Mouse (Mus musculus) kidney, postnatal 10 days (tissue): ENCODE results near the gene Cox5a.

Experiments
- DNase-seq: peaks from one replicate; pipeline ENCODE4 v3.0.0; 2021; ENCODE audit warnings: mixed read lengths

Gene Cox5a

DNA sequence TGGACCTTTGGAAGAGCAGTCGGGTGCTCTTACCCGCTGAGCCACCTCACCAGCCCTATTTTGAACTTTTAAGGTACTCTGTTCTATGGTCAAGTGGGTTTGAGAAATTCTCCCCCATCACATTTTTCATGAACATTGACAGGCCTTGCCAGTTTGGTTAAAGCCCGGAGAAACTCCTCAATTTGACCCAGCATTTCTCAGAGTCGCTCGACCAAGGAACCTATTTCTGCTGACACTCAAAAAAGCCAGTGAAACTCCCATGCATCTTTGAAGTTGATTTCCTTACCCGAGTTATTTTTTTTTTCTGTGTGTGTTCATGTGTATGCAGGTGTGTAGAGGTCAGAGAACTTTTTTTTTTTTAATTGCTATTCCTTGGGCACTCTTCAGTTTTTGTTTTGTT is 43.5 kb downstream of the Cox5a start:
- no peak for DNase-seq

DNA sequence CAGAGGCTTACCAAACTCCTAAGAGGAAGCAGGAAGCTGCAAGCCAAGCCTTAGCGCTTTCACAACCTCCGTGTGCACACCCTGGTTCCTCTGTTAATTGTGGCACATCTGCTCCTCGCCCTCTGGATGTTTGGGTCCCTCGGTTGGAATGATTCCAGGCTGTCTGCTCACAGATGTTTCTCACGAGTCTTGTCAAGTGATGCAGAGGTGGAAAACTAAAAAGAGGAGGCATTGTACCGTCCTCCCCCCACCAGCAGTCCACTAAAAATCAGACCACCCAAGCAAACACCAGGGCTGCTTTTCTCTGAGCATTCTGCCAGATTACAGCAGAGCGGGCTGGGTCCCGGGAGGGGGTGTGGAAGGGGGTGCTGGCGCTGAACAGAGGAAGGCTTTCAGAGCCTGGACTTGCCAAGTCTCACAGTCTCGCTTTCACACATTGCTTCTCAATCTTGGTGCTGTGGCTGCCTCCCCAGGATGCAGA is 44.7 kb downstream of the Cox5a start:
- DNase-seq = peak; percentile 49

DNA sequence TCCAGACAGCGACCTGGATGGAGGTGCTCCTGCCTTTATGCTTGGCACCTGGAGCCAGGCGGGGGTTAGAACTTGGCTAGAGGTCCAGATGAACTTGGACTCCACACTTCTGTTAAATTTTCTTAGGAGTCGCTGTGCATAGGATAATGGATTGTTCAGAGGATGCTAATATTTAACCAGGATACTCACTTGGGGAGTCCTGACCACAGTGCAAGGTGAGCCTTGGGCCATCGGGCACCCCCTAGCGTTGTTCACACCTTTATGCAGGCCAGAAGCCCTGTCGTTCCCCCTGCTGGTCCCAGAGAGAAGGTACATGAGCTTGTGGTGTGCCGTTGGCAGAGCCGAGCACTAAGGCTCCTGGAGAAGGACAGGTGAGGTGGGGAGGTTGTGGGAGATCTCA is 45.8 kb downstream of the Cox5a start:
- peak; percentile 78 for DNase-seq

DNA sequence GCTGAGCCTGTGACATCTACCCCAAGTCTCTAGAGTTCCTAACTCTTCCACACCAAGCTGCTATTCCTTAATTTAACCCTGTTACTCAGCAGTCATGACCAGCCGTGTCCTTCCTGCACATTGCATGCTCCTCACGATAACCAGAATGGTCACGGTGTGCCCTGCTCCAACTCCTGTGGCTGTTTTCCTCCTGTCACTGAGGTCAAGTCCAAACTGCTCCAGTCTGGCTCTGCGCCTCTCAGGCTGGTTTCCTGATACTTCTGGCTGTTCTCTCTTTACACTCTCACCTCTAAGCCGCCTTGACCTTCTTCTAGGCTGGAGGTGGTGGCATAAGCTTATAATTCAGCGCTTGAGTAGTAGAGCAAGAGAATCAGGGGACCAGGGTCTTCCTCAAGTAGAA is 47.4 kb downstream of the Cox5a start:
- peak; percentile 15 for DNase-seq

DNA sequence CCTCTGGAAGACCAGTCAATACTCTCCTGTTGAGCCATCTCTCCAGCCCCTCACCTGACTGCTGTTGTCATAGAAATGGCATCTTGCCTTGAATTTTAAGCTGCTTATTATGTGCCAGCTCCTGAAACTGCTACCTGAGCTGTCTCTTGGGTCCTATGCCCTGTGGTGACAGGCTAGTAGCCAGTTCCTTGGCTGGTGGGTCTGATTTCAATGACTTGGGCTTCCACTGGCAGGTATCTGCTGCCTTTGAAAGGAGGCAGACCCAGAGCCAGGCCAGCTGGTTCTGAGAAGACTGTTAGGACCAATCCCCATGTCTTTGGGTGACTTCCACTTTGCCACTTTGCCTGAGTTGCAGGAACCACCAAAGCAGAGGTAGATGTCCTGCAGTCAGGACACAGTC is 53.3 kb downstream of the Cox5a start:
- DNase-seq = no peak

DNA sequence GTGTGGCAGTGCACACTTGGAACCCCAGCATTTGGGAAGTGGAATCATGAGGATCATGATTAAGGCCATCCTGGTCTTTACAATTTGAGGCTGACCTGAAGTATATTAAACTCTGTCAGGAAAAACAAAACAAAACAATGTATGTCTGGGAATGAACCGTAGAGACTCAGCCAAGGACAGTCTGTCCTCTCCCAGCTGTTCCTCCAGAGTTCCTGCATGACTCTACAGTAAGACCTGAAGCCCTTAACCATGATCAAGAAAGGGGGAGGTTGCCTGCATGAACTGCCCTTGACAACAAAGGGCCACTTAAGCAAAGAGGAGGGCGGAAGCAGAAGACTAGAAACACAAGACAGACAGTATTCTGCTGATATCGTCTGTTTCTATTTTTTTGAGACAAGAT is 54.5 kb downstream of the Cox5a start:
- no peak for DNase-seq

DNA sequence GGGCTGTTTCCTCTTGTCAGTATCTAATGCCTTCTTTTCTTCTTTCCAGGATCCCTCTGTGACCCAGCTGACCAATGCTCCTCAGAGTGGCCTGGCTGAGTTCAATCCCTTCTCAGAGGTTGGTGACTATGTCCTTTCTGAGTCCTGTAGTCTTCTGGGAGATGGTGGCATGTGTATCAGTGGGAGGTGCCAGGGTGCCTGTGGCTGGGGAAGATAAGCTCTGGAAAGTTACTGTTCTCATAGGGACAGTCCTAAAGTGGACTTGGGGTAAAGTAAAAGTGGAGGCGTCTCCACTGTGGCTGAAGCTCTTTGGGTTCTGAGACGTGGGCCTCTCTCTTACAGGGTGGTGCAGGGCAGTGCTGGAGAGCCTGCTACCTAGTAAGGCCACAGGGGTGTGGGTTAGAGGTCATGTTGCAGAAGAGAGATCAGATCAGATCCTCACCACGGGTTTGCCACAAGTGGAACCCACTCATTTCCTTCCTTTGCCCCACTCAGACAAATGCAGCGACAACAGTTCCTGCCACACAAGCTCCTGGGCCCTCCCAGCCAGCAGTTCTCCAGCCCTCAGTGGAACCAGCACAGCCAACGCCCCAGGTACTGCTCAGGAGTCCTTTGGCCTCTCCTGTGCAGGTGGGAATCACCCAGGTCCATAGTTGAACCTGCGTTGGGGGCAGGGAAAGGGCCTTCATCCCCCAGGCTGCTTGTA is 56.2 kb downstream of the Cox5a start:
- DNase-seq = no peak
